Mouse (Mus musculus): ENCODE data around the gene Cdhr2.

Gene Cdhr2

DNA sequence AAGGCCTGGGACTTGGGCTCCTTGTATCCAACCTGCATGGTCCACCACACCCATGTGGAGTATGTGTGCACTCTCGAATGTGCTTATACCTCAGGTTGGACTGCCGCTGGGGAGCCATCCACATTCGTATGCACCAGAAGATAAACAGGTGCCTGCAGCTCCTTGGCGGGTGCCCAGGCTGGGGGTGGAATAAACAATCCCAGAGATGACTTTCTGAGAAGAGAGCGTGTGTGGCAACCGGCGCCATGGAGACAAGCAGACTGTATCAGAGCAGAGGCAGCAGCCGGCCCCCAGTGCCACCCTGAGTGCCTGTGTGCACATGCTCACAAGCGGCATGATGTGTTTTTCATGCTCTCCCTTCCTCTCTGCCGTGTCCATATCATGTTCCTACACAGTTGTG lies 51.4 kb downstream of the Cdhr2 start:
- DNase-seq (ENCODE audit: low spot score) = no peak

GRCm38 (mm10) chr13:54753733-54754132 lies 52.5 kb downstream of the Cdhr2 start:
- DNase-seq (ENCODE audit: low spot score) = no peak

- DNase-seq (ENCODE audit: low spot score) = no peak
These were observed 53.2 kb downstream of the Cdhr2 start for GRCm38 (mm10) chr13:54754169-54755080.

- no peak for DNase-seq (ENCODE audit: low spot score)
These were observed 54.1 kb downstream of the Cdhr2 start for GRCm38 (mm10) chr13:54755201-54755830.

GRCm38 (mm10) chr13:54756156-54756712 lies 55.0 kb downstream of the Cdhr2 start:
- no peak for DNase-seq (ENCODE audit: low spot score)

- DNase-seq (ENCODE audit: low spot score) = no peak
These were observed 56.0 kb downstream of the Cdhr2 start for GRCm38 (mm10) chr13:54757093-54757830.

DNA sequence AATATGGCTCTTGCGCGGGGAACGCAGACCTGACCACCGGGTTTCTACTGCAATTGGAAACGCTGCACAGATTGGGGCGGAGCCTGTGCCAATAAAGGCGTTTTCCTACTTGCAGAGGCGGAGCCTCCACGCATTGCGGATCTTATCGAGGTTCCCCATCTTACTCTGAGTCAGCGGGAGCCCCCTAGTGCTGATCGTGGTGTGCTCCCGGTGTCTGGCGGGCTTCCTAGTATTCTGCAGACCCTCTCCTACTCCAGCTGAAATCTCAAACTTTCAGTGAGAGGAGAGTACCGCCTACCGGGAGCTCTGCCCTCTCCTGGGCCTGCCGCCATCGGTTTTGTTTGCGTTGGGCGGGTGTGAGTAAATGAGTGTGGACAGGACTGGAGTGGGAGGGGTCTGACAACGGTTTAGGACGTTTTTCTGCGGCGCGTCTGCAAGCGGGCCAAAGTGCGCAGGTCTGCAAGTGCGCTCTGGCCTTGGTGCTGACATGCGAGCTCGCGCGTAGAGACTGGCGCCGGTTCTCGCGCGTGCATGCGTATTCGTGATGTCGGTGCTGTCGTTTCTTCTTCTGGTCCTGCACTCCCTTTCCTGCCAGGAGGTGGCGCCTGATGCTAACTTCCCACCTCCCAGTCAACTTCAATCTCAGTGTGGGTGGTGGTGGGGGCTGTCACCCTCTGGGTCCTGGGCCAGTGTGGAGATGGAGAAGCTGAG lies 56.9 kb downstream of the Cdhr2 start:
- DNase-seq (ENCODE audit: low spot score) = peak; percentile 39

DNA sequence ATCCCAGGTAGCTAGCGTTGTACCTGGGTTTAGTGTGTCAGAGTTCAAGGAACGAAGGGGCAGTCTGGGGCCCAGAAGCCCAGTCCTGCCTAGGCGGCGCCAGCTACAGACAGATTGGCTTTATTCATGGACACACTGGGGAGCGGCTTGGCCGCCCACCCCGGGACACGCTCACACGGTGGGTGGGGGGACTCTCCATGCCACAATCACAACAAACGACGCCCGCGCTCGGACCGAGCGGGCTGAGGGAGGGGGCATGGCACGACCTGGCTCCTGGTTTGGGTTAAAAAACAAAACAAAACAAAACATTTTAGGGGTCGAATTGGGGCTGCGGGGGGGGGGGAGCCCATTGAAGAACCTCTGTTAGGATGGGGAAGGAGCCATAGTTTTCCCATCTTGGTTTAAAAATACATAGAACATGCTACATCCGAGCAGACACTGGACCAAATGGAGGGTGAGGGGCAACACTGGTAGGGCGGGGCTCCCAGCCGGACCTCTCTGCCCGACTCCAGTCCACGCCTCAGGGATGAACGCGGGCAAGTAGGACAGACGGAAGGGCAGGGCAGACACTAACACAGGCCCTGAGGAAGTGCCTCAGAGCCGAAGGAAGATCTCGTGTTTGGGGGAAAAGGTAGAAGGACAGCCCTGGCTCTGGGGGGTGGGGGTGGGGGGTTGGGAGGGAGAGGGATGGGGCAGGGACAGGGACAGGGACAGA lies 57.7 kb downstream of the Cdhr2 start:
- no peak for DNase-seq (ENCODE audit: low spot score)

DNA sequence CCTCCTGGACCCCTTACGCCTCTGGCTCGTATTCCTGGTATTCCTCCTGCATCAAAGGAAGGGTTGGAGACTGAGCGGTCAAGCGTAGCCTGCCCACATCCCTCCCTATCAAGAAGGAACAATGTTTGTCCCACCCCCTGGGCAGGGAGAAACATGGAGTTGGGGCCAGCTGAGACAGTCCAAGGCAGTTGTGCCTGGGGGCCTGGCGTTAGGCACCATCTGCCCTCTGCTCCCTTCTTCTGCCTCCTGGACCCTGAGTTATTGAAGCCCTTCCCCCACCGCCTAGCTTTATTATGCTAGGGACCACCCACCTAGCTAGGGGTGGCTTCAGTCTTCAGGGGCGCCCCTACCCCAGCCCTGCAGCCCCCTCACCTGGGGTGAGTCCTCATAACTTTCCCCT lies 58.2 kb downstream of the Cdhr2 start:
- DNase-seq (ENCODE audit: low spot score) = no peak

GRCm38 (mm10) chr13:54760164-54760795 lies 59.0 kb downstream of the Cdhr2 start:
- no peak for DNase-seq (ENCODE audit: low spot score)

GRCm38 (mm10) chr13:54760906-54761305 lies 59.6 kb downstream of the Cdhr2 start:
- DNase-seq (ENCODE audit: low spot score) = no peak

DNA sequence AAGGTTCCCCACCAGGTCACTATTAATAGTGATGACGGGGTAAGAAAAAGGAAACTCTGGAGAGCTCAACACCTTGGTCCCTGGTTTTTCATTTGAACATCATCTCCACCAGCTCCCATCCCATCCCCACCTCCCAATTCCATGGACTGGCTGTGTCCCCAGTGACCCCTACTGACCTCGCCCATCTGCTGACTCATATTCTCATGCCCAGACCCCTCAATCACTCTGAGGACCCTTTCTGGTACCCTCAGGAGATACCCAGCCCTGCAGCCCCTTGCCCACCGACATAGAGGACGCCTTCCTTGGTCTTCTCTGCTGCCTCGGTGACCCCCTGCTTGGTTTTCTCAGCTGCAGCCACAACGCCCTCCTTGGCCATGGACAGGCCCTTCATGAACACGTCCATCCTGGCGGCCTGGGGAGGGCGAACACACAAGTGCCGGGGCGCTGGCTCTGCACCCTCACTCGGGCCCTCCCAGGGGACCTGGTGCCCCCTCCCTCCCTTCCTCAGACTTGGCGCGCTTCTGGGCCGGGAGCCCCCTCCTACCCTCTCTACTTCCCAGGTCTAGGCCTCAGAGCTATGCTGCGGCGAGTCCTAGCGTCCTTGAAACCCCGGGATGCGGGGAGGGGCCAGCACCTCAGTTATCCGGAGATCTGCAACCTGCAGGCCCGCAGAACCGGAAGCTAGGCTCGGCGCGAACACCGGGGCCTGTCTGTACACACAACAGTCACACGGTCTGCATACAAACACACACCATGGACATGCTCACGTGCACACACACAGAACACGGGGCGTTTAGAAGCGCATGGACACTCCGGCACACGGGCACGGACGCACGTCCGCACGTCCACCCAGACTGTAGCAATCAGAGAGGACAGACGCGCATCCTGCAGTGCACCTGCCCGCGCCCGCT lies 64.3 kb downstream of the Cdhr2 start:
- no peak for DNase-seq (ENCODE audit: low spot score)

- DNase-seq (ENCODE audit: low spot score) = no peak
These were observed 65.0 kb downstream of the Cdhr2 start, which contains the start of gene Sncb for GRCm38 (mm10) chr13:54766192-54766768. Gene Sncb (minus strand): TSS chr13:54766595.

DNA sequence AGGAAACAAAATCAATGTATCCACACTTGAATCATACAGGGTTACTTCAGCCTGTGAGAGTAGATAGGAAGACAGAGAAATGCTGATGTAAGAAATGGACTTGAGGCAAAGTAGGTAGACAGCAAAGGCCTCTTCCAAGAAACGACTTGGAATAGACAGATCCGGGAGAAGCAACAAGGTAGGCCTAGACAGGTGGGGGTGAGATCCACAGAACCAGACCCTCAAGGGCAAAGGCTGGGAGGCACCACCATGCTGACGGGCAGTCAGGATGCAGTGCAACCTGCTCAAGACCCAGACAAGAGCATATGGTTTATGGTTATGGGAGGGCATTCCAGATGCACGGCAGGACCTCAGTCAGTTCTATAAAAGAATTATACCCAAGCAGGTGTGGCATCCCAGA lies 65.8 kb downstream of the Cdhr2 start:
- no peak for DNase-seq (ENCODE audit: low spot score)

DNA sequence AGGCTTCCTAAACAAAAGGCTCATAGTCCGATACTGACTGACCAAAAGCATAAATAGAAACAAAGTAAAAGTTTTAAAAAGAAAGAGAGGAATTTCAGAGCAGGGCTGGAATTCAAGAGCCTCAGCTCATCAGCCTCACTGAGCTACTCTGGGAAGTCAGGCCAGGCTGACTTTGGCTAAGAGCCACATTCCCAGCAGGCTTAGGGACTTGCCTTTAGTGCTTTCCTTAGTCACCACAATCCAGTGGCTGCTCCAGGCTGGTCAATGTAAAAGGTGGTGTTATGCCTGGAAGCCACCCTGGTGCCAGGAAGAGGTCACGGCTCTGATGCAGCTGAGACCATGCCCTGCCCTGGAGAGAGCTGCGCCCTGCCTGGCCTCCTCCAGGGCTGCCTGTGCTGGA lies 79.3 kb downstream of the Cdhr2 start:
- no peak for DNase-seq (ENCODE audit: low spot score)

DNA sequence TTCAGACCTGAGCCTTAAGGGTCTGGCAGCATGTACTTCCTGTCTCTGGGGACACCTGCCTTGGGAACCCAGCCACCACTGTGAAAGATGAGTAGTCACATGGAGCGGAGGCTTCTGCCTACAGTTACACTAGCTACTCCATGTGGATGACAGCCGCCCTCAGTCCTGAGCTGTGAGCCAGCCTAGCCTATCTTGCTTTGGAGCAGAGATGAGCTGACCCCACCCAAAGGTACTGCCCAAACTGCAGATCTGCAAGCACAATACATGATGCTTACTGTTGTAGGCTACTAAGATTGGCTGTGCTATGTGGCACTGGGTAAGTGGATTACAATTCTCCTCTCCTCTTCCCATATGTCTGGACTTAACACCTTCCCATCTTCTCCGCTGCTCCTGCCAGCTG lies 79.8 kb downstream of the Cdhr2 start:
- DNase-seq (ENCODE audit: low spot score) = no peak

GRCm38 (mm10) chr13:54783235-54783634 lies 82.0 kb downstream of the Cdhr2 start:
- DNase-seq (ENCODE audit: low spot score) = no peak

DNA sequence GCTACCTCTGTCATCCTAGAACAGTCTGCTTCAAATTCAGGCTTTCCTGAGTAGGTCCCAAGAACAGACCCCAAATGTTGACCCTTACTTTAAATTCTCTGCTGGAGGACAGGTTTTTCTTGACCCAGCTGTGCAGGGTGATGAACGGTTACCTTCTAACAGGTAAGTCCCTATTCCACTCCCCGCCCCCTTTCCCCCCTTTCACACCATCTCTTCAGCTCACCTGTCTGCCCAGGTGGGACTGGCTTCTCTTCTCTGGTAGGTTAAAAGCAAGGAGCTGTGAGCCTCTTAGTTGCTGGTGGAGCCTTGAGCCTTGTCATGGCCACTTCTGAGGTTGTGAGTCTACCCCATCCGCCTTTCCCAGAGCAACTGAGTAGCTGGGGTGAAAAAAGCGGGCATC lies 82.4 kb downstream of the Cdhr2 start, which contains the start of gene Eif4e1b:
TSS of gene Eif4e1b (plus strand) at position 301 of the 400 bp plus-strand sequence.
- no peak for DNase-seq (ENCODE audit: low spot score)

Measured in ovary, postnatal 10 days (tissue).